Mouse (Mus musculus) bone marrow macrophage, adult 2 months (primary cell): ENCODE measurements at regions not wholly inside any gene's neighbourhood (a gene's known extent, or its start where the extent isn't known, plus 50 kb on each side); places are given as distances from the start of the nearest gene placed in this dataset.

Source experiments
- CTCF ChIP-seq: IDR thresholded peaks from 2 replicates; pipeline ENCODE4 v1.5.1; 2012; ENCODE audit warnings: low read depth, mild to moderate bottlenecking, low read length, moderate library complexity
- POLR2A ChIP-seq: IDR thresholded peaks from 2 replicates; pipeline ENCODE4 v1.6.1; 2012; ENCODE audit warnings: mild to moderate bottlenecking, low read depth, low read length, borderline replicate concordance

DNA sequence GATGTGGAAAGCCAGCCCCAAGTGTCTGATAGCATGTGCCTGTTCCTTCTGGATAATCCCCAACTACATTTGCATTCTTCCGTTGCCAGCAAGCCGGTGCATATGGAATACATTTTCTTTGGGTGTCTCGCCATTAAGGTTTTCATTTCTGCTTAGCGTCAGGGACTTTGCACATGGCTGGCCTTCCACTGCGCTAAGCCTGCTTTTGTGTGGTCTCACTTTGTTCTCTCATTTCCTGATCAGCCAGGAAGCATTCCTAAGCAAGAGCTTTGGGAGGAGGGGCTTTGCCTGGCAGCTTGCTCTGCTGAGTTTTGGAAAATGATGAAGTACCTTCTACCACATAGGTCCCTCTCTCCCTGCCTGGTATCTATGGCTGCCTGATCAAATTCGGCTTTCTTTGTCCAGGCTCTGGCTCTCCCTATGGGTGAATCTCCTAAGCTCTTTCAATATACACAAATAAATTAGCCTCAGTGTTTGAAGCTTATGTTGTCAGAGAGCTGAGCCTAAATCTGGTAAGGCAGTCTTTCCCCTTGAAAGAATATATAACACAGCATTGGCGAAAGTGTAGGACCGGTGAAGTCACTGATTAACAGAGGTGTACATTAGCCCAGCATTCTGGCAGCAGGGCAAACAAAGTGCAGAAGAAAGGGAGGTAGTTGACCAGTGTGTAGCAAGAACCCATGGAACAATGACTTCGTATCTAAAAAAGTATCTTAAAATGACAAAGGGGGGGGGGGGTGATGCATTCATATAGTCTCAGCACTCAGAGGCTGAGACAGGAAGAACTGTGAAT, 242.8 kb upstream of the Cadm1 start:
- TF ChIP-seq CTCF = no peak
- no peak for TF ChIP-seq POLR2A
